Mouse (Mus musculus): ENCODE data around the gene St6galnac6.

DNA sequence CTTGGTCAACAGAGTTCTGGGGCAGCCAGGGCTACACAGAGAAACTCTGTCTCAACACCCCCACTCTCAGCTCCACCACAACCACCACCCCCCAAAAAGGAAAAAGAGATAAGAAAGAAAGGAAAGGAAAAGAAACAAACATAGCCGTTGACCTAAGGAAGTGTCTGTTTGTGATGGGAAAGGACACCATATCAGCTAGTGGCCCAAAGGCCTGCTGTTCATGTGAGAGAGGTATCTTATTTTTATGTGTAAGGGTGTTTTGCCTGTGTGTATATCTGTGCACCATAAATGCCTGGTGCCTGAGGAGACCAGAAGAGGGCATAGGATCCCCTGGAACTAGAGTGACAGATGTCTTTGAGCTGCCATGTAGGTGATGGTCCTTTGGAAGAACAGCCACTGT is 40.1 kb downstream of the St6galnac6 start:
- no peak for TF ChIP-seq POLR2A (IDR thresholded peaks at IDR 0.05; ENCODE audit: low read depth, low read length)
- TF ChIP-seq CTCF (conservative IDR thresholded peaks at IDR 0.05; ENCODE audit: insufficient read depth, insufficient read length, low read depth, low read length), result no peak

Data from kidney, adult 2 months (tissue).